Mouse (Mus musculus): ENCODE results near the gene Olfr549.

The Olfr549 gene

GRCm38 (mm10) chr7:102549570-102549969 lies at the start of gene Olfr549:
Gene Olfr549, plus strand, starts transcription at chr7:102549870.
- no peak for DNase-seq (ENCODE audit: extremely low spot score, low spot score)

GRCm38 (mm10) chr7:102501986-102502385 lies 47.7 kb upstream of the Olfr549 start:
- no peak for DNase-seq (ENCODE audit: extremely low spot score, low spot score)

GRCm38 (mm10) chr7:102506848-102507247 lies 42.8 kb upstream of the Olfr549 start:
- DNase-seq (ENCODE audit: extremely low spot score, low spot score): peak; percentile 75

- DNase-seq (ENCODE audit: extremely low spot score, low spot score): no peak
These were observed 41.6 kb upstream of the Olfr549 start for GRCm38 (mm10) chr7:102508066-102508465.

GRCm38 (mm10) chr7:102508666-102509065 lies 41.0 kb upstream of the Olfr549 start:
- no peak for DNase-seq (ENCODE audit: extremely low spot score, low spot score)

- no peak for DNase-seq (ENCODE audit: extremely low spot score, low spot score)
These were observed 39.9 kb upstream of the Olfr549 start for GRCm38 (mm10) chr7:102509726-102510125.

- DNase-seq (ENCODE audit: extremely low spot score, low spot score): no peak
These were observed 37.7 kb upstream of the Olfr549 start for GRCm38 (mm10) chr7:102511927-102512326.

- DNase-seq (ENCODE audit: extremely low spot score, low spot score): peak; percentile 89
These were observed 36.7 kb upstream of the Olfr549 start for GRCm38 (mm10) chr7:102512814-102513435.

- no peak for DNase-seq (ENCODE audit: extremely low spot score, low spot score)
These were observed 35.5 kb upstream of the Olfr549 start for GRCm38 (mm10) chr7:102514144-102514543.

GRCm38 (mm10) chr7:102516261-102517050 lies 33.2 kb upstream of the Olfr549 start:
- DNase-seq (ENCODE audit: extremely low spot score, low spot score): no peak

GRCm38 (mm10) chr7:102517051-102517335 lies 32.7 kb upstream of the Olfr549 start:
- DNase-seq (ENCODE audit: extremely low spot score, low spot score): no peak

GRCm38 (mm10) chr7:102529052-102529451 lies 20.6 kb upstream of the Olfr549 start:
- DNase-seq (ENCODE audit: extremely low spot score, low spot score): no peak

- no peak for DNase-seq (ENCODE audit: extremely low spot score, low spot score)
These were observed 15.2 kb upstream of the Olfr549 start, which contains the start of gene Olfr547 for GRCm38 (mm10) chr7:102534449-102534848. Gene Olfr547, plus strand, starts transcription at chr7:102534749.

GRCm38 (mm10) chr7:102540596-102540995 lies 9.1 kb upstream of the Olfr549 start, which contains the start of gene Olfr548-ps1:
Gene Olfr548-ps1, plus strand, starts transcription at chr7:102540896.
- DNase-seq (ENCODE audit: extremely low spot score, low spot score): no peak

GRCm38 (mm10) chr7:102541251-102541650 lies 8.4 kb upstream of the Olfr549 start:
- DNase-seq (ENCODE audit: extremely low spot score, low spot score): no peak

GRCm38 (mm10) chr7:102553279-102553678 lies 3.6 kb downstream of the Olfr549 start:
- no peak for DNase-seq (ENCODE audit: extremely low spot score, low spot score)

GRCm38 (mm10) chr7:102564999-102565997 lies 15.6 kb downstream of the Olfr549 start, which contains the start of gene Trim21:
Gene Trim21, minus strand, starts transcription at chr7:102565486.
- peak; percentile 55 for DNase-seq (ENCODE audit: extremely low spot score, low spot score)

GRCm38 (mm10) chr7:102566219-102566618 lies 16.5 kb downstream of the Olfr549 start:
- DNase-seq (ENCODE audit: extremely low spot score, low spot score): no peak

- no peak for DNase-seq (ENCODE audit: extremely low spot score, low spot score)
These were observed 21.5 kb downstream of the Olfr549 start, which contains the start of gene Olfr550 for GRCm38 (mm10) chr7:102571142-102571541. Gene Olfr550, plus strand, starts transcription at chr7:102571442.

GRCm38 (mm10) chr7:102573174-102573830 lies 23.6 kb downstream of the Olfr549 start:
- no peak for DNase-seq (ENCODE audit: extremely low spot score, low spot score)

GRCm38 (mm10) chr7:102575998-102576397 lies 26.3 kb downstream of the Olfr549 start:
- DNase-seq (ENCODE audit: extremely low spot score, low spot score): no peak
